Mouse (Mus musculus): ENCODE measurements around the gene Wrnip1. TPM values are rescaled to one million over a fixed set of nuclear protein-coding genes. Genes with fewer than 3 reads are reported as not detected.

Gene Wrnip1
- total and polyA plus RNA-seq, 3 experiments = 18.0 to 47.9 (median 26.7) TPM

DNA sequence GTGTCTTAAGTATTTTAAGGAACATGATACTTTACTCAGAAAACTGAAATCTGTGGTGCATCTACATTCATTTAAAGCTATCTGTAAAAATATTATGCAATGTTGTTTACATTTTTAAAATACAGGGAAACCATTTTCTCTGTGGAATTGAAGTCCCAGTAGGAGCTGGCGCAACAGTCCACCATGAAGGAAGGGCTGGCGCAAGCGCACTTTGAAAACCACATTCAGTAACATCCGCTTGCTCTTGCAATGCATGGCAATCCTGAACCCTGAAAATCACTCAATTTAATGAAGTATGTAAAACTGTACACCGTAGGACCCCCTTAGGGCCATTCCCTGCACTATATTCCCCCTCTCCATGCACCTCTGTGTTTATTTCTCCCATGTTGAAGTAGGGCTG is 32.7 kb downstream of the Wrnip1 start:
- no peak for DNase-seq (ENCODE audit: low spot score)
- Histone ChIP-seq H3K27me3 (ENCODE audit: insufficient read depth, low read length) (peaks cover 11% of the 10 kb centered on the region), H3K4me3 (ENCODE audit: low read depth, low read length) (no peak overlapping the region), H3K36me3 (replicated peaks) (no peaks in the 10 kb centered on the region), H3K4me1 (ENCODE audit: insufficient read depth, low read depth, low read length) (no peaks in the 10 kb centered on the region), H3K9me3 (replicated peaks) (no peaks in the 10 kb centered on the region)
- no peak for TF ChIP-seq POLR2AphosphoS5 (IDR thresholded peaks at IDR 0.05; ENCODE audit: insufficient replicate concordance, low read depth, low read length)
- no peak for TF ChIP-seq CTCF (IDR thresholded peaks at IDR 0.05; ENCODE audit: low read depth, low read length)
- no peak for TF ChIP-seq GATA2 (IDR thresholded peaks at IDR 0.05; ENCODE audit: borderline replicate concordance, low read depth, low read length)
- no peak for TF ChIP-seq TAL1 (conservative IDR thresholded peaks at IDR 0.05; ENCODE audit: low read depth, low read length)
- no peak for TF ChIP-seq GATA1 (IDR thresholded peaks at IDR 0.05; ENCODE audit: borderline replicate concordance, low read length)
- ATAC-seq (ENCODE audit: extremely low read depth, insufficient number of reproducible peaks, low FRiP score, poor library complexity, severe bottlenecking) = no peak

DNA sequence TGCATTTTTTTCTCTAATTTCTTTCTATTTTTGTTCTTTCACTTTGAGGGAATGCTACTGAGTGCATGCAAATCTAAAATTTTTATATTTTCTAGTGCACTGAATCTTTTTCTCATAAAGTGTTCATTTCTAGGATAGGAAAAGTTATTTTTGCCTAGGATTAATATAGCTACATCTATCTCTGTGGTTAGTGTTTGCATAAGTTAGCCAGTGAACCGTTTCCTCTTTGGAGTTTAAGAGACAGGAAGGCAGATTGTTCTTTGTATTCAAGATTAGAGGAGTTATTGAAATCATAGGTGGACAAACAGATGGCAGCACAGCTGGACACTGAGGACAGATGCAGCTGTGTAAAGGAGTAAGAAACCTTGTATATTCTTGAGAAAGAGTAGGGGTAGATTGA is 37.5 kb downstream of the Wrnip1 start:
- no peak for ATAC-seq (ENCODE audit: extremely low read depth, insufficient number of reproducible peaks, low FRiP score, poor library complexity, severe bottlenecking)
- Histone ChIP-seq H3K36me3 (replicated peaks) (no peaks in the 10 kb centered on the region), H3K4me3 (ENCODE audit: low read depth, low read length) (no peak overlapping the region), H3K27me3 (ENCODE audit: insufficient read depth, low read length) (peaks cover 6% of the 10 kb centered on the region), H3K9me3 (replicated peaks) (no peaks in the 10 kb centered on the region), H3K4me1 (ENCODE audit: insufficient read depth, low read depth, low read length) (no peaks in the 10 kb centered on the region)
- TF ChIP-seq GATA1 (IDR thresholded peaks at IDR 0.05; ENCODE audit: borderline replicate concordance, low read length) = no peak
- no peak for TF ChIP-seq CTCF (IDR thresholded peaks at IDR 0.05; ENCODE audit: low read depth, low read length)
- DNase-seq (ENCODE audit: low spot score) = no peak

DNA sequence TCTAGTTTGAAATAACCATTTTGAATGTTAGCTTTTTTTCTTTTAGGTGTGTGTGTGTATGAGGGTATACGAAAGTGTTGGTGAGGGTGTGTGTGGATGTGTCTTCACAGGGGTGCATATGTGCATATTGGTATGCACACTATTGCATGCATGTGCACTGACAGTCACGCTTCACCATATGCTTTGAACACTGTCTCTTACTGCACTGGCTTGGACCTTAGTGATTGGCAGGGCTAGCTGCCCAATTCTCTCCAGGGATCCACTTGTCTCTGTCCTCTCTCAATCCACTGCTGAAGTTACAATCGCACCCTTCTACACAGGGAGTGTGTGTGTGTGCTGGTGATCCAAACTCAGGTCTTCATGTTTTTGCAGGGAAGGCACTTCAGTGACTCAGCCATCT is 39.5 kb downstream of the Wrnip1 start:
- Histone ChIP-seq H3K4me3 (ENCODE audit: low read depth, low read length) (no peak overlapping the region), H3K36me3 (replicated peaks) (no peaks in the 10 kb centered on the region), H3K4me1 (ENCODE audit: insufficient read depth, low read depth, low read length) (no peaks in the 10 kb centered on the region), H3K27me3 (ENCODE audit: insufficient read depth, low read length) (no peaks in the 10 kb centered on the region; the same call in none of the 2 replicates), H3K9me3 (replicated peaks) (no peaks in the 10 kb centered on the region)
- TF ChIP-seq CTCF (IDR thresholded peaks at IDR 0.05; ENCODE audit: low read depth, low read length) (no peak), GATA1 (IDR thresholded peaks at IDR 0.05; ENCODE audit: borderline replicate concordance, low read length) (no peak), POLR2AphosphoS5 (IDR thresholded peaks at IDR 0.05; ENCODE audit: insufficient replicate concordance, low read depth, low read length) (no peak), GATA2 (IDR thresholded peaks at IDR 0.05; ENCODE audit: borderline replicate concordance, low read depth, low read length) (no peak), TAL1 (conservative IDR thresholded peaks at IDR 0.05; ENCODE audit: low read depth, low read length) (no peak)
- DNase-seq (ENCODE audit: low spot score) (no peak), ATAC-seq (ENCODE audit: extremely low read depth, insufficient number of reproducible peaks, low FRiP score, poor library complexity, severe bottlenecking) (no peak)

DNA sequence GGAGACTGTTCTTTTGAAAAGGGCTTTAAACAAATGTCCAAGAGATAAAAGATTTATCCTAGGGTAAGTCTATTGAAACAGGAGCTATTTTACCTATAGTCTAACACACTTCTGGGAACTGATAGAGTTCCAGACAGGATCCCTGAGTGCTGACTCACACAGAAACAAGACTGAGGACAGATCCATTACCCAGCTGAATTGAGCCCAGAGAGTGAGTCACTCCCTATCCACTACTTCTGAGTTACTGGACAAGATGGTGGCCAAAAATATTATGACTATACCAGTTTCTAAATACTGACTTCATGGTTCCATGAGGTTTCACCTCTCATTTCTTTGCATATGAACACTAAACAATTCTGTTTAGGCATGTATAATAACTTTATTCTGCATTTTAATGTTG is 44.4 kb downstream of the Wrnip1 start:
- Histone ChIP-seq H3K4me1 (ENCODE audit: insufficient read depth, low read depth, low read length) (no peaks in the 10 kb centered on the region), H3K4me3 (ENCODE audit: low read depth, low read length) (no peak overlapping the region), H3K9me3 (replicated peaks) (no peaks in the 10 kb centered on the region), H3K27me3 (ENCODE audit: insufficient read depth, low read length) (peaks cover 9% of the 10 kb centered on the region; the same call in 1 of the 2 replicates), H3K36me3 (replicated peaks) (no peaks in the 10 kb centered on the region)
- TF ChIP-seq GATA2 (IDR thresholded peaks at IDR 0.05; ENCODE audit: borderline replicate concordance, low read depth, low read length) (no peak), TAL1 (conservative IDR thresholded peaks at IDR 0.05; ENCODE audit: low read depth, low read length) (no peak), POLR2AphosphoS5 (IDR thresholded peaks at IDR 0.05; ENCODE audit: insufficient replicate concordance, low read depth, low read length) (no peak), GATA1 (IDR thresholded peaks at IDR 0.05; ENCODE audit: borderline replicate concordance, low read length) (no peak), CTCF (IDR thresholded peaks at IDR 0.05; ENCODE audit: low read depth, low read length) (no peak)
- no peak for DNase-seq (ENCODE audit: low spot score)
- ATAC-seq (ENCODE audit: extremely low read depth, insufficient number of reproducible peaks, low FRiP score, poor library complexity, severe bottlenecking) = no peak

DNA sequence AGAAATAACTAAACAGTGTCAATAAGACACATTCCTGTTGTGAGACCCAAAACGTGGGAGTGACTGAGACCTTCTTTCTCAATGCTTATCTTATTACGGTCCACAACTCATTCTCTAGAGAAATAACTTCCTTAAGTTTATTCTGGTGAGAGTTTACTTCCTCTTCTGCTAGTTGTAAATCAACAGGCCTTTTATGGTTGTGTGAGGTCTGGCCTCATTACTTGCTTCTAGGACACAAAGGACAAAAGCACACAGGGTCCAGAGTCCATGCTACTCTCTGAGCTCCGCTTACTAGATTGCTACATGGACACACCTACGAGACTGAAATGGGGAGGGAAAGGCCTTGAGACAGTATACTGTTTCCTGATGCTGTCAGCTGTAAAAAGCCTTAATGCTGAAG is 47.3 kb downstream of the Wrnip1 start:
- Histone ChIP-seq H3K27me3 (ENCODE audit: insufficient read depth, low read length) (peaks cover 15% of the 10 kb centered on the region; the same call in 1 of the 2 replicates), H3K4me1 (ENCODE audit: insufficient read depth, low read depth, low read length) (no peaks in the 10 kb centered on the region), H3K9me3 (replicated peaks) (no peaks in the 10 kb centered on the region), H3K4me3 (ENCODE audit: low read depth, low read length) (no peak overlapping the region), H3K36me3 (replicated peaks) (no peaks in the 10 kb centered on the region)
- ATAC-seq (ENCODE audit: extremely low read depth, insufficient number of reproducible peaks, low FRiP score, poor library complexity, severe bottlenecking) (no peak), DNase-seq (ENCODE audit: low spot score) (no peak)
- TF ChIP-seq CTCF (IDR thresholded peaks at IDR 0.05; ENCODE audit: low read depth, low read length) (no peak), POLR2AphosphoS5 (IDR thresholded peaks at IDR 0.05; ENCODE audit: insufficient replicate concordance, low read depth, low read length) (no peak), TAL1 (conservative IDR thresholded peaks at IDR 0.05; ENCODE audit: low read depth, low read length) (no peak), GATA2 (IDR thresholded peaks at IDR 0.05; ENCODE audit: borderline replicate concordance, low read depth, low read length) (no peak), GATA1 (IDR thresholded peaks at IDR 0.05; ENCODE audit: borderline replicate concordance, low read length) (no peak)

DNA sequence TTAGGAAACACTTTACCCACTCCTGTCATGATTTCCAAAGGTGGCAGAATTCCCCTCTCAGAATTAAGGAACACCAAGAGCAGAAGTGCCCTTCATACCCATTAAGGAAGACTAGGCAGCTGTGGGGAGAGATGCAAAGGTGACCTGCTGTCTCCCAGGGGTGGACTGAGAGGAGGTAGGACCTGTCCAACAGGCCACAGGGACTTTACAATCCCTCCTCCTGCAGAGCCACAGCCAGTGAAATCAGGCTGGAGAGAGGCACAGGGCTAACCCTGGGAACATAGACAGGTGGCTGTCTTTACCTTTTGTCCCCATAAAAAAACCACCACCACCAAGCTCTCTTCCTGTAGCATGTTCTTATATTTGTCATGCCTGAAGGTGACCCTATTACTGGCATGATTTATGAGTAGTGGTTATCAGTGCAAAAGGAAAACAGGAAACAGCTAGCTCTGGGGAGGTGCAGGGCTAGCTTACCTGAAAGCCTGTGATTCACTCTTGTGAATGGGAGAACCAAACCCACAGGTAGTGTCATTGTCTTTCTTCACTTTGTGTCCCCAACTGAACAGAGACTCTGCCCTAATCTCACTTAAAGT is 47.8 kb downstream of the Wrnip1 start:
- peaks cover 17% of the 10 kb centered on the region; the same call in 1 of the 2 replicates for H3K27me3 ChIP-seq (ENCODE audit: insufficient read depth, low read length)
- H3K36me3 ChIP-seq (replicated peaks) = no peaks in the 10 kb centered on the region
- DNase-seq (ENCODE audit: low spot score) = no peak
- TF ChIP-seq CTCF (IDR thresholded peaks at IDR 0.05; ENCODE audit: low read depth, low read length) = no peak
- no peak for TF ChIP-seq POLR2AphosphoS5 (IDR thresholded peaks at IDR 0.05; ENCODE audit: insufficient replicate concordance, low read depth, low read length)
- no peak for TF ChIP-seq TAL1 (conservative IDR thresholded peaks at IDR 0.05; ENCODE audit: low read depth, low read length)
- no peaks in the 10 kb centered on the region for H3K4me1 ChIP-seq (ENCODE audit: insufficient read depth, low read depth, low read length)
- ATAC-seq (ENCODE audit: extremely low read depth, insufficient number of reproducible peaks, low FRiP score, poor library complexity, severe bottlenecking) = no peak
- H3K4me3 ChIP-seq (ENCODE audit: low read depth, low read length) = no peak overlapping the region
- no peaks in the 10 kb centered on the region for H3K9me3 ChIP-seq (replicated peaks)
